Mouse (Mus musculus): Measurements from ENCODE around the gene Tmem72.
A peak's percentile ranks its signal among the peaks of the same experiment; 100 is the strongest.

Gene Tmem72

DNA sequence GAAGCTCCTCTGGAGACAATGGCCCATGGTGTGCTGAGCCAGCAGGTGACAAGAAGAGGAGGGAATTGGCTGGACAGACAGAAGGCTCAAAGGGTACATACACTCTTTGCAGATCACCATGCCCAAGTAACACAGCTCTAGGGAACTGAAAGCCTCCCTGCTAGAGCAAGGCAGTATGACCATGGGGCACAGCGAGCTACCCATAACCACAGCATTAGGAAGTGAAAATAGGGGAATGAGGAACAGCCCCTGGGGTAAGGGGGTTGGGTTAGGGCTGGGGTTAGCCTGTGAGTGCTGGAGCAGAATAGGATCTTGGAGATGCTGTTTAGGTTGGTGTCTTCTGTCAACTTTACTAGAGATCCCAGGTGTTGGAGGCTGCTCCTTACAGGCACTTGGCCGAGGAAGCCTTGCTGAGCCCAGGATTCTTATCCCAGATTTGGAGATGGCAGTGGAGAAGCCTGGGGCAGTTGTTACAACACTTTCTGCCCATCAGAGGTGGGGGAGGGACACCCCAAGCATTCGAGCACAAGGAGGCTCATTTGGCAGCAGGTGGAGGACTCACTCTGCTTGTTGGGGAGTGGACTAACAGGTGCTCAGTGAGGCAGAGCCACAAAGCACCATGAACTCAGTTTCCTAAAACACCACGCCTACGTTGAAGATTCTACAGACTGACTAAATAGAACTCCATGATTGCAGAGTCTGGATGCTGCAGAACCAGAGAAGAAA is 37.0 kb downstream of the Tmem72 start:
- no peak for DNase-seq (ENCODE audit: low read depth, low spot score)

DNA sequence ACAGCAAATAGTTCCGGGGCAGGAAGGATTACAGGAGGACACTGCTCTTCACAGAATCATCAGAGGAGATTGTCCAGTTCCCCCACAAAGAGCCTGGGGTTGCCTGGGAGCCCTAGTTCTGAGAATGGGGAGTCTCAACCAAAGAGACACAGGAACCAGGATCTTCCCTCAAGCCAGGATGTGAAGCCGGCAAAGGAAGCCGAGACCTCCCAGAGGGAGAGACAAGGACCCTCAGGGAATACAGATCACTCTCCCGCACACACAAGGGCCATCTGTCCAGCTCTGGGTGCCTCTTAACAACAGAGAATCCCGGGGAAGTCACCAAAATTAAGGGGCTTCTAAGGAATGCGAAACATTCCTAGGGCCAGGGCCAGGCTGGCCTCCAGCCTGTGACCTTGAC is 39.4 kb downstream of the Tmem72 start:
- no peak for DNase-seq (ENCODE audit: low read depth, low spot score)

DNA sequence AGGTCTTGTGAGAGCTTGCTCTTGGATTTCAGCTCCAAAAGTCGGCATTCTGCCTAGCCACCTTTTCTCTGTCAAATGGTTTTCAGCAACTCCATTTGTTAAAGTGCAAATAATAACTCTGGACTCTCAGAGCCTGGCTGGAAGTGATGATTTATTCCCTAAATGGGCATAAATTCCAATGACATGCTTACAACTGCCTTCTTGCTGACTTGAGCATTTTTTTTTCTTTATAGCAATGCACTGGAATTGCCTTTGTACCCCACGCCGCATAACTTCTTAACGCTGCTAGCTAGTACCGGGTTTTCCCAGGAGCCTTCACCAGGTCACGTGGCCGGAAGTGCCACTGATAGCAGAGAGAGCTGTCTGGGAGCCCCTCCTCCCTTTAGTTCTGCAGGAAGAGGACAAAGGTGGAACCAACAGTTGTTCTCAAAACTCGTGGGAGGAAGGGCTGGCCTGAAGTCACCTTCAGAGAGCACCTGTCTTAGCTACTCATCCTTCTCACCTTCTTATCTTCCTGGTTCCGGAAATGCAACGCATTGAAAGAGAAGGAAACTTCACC is 40.3 kb downstream of the Tmem72 start:
- no peak for DNase-seq (ENCODE audit: low read depth, low spot score)

DNA sequence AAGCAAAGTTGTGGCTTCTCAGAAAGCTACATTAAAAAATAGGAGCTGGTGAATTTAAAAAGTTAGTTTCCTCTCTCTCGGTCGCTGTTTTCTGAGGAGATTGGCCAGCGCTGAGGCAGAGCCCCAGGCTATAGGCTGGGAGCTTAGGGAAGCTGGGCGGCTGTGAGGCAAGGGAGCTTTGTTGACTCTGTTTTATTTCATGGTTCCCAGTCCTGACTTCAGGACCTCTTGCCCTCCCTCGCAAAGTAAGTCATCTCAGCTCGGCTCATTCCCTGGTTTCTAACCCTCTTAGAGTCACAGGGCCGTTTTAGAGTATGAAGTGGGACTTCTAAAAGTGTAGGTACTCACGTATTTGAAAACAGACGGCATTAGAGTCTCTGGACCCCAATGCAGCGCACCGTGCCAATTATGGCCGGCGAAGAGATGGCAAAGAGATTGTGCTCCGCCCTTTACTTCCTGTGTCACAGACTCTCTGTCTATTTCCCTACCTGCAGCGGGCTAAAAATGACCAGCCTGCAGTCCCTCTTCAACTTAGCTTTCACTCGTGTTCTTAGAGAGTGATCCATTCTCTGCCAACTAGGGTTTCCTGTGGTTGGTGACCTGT is 42.3 kb downstream of the Tmem72 start:
- no peak for DNase-seq (ENCODE audit: low read depth, low spot score)

DNA sequence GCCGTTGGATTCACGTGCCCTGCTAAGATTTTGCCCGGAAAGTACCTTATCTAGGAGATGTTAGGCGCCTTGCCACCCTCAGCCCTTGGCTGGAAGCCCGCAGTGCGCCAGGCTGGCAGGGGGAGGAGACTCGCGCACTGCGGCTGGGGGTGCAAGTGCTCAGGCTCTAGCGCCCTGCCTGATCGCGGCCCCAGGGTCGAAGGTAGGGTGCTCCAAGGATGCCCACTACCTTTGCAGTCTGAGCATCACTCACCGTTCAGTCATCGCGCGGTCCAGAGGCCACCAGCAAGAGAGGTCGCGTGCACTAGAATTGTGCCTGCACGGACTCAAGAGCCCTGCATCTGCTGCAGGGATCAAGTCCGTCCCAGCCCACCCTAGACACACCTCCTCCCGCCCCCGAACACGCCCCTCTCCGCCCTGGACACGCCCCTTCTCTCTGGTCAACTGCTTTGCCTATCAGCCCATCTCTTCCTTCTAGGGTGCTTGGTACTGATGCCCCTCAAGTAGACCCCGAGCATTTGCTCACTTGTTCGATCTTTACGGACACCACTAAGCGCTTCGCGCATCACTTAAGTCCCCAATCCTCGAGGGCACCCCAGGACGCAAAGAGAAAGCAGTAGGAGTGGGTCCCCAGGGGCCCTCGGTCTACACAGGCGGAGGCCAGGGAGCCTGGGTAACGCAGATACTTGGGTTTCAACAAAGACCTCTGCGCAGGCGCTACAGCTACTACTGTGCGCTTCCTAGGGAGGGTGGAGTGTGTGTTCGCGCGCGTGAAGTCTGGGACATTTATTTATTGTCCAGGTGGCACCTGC is 43.0 kb downstream of the Tmem72 start, which contains the start of gene Rassf4:
TSS of gene Rassf4 (minus strand) at position 482 of the 812 bp plus-strand sequence.
- peak; percentile 76 for DNase-seq (ENCODE audit: low read depth, low spot score)

DNA sequence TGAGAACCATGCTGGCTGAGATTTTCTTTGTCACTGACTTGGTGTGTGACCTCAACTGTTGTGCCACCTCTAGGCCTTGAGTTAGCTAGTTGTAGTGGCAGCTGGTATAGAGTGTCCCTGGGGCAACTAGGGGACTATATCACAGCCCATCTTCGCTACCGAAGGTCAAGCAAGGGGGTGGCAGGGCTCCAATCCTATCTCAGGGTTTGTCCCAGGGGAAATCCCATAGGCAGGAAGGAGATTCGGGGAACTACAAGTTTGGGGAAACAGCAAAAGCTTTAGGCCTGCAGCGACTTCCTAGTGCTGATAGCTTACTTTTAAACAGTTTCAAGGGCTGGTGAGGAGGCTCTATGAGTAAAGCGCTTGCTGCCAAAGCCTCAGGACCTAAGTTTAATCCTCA is 44.4 kb downstream of the Tmem72 start:
- DNase-seq (ENCODE audit: low read depth, low spot score): no peak

DNA sequence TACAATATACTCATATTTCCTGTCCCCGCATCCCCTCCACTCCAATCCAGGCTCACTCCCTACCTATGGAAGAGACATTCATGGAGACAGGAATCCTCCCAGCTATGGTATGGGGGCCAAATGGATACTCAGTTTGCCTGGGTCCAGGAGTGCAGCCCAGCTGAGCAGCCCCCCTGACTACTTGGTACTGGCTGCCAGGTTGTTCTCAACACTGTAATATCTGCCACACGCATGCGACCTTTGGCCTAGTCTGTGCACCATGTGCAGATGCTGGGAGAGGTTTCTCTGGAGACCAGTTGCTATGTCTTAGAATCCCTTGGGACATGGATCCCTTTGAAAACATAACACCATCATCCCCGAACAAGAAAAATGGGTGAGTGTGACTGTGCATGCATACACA is 44.9 kb downstream of the Tmem72 start:
- no peak for DNase-seq (ENCODE audit: low read depth, low spot score)

DNA sequence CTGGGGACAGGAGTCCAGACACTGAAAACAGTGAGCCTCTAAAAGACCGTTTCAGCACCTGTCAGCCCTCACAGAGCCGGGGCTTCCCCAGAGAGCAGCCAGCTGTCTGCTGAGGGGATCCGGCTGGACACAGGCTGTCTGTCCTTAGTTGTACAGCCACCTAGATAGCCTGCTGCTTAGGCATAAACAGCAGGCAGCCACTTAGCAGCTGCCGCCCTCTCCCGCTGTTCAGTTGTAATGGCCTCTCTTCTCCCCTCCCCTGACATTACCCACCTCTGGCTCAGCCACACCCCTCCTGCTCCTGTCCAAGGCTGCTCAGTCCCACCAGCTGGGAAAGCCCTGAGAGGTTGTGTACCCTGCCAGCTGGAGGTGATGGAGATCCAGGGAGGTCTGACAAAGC is 45.7 kb downstream of the Tmem72 start:
- DNase-seq (ENCODE audit: low read depth, low spot score): peak; percentile 33

DNA sequence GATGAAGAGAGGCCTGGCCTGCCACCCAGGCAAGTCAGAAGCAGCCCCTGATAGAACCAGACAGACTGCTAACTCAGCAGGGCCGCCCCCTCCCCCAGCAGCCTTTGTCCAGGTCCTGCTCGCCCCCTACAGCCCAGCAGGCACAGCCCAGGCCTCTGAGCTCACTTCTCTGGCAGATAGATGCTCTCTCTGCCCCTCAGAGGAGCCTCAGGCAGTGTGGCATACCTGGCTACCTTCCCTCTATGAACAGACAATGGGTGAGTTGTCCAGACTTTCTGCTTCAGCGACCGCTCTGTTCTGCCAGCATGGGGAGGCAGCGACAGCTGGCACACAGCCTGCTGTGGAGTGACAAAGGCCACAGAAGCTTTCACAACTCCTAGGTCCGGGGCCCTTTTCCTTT is 46.6 kb downstream of the Tmem72 start:
- no peak for DNase-seq (ENCODE audit: low read depth, low spot score)

DNA sequence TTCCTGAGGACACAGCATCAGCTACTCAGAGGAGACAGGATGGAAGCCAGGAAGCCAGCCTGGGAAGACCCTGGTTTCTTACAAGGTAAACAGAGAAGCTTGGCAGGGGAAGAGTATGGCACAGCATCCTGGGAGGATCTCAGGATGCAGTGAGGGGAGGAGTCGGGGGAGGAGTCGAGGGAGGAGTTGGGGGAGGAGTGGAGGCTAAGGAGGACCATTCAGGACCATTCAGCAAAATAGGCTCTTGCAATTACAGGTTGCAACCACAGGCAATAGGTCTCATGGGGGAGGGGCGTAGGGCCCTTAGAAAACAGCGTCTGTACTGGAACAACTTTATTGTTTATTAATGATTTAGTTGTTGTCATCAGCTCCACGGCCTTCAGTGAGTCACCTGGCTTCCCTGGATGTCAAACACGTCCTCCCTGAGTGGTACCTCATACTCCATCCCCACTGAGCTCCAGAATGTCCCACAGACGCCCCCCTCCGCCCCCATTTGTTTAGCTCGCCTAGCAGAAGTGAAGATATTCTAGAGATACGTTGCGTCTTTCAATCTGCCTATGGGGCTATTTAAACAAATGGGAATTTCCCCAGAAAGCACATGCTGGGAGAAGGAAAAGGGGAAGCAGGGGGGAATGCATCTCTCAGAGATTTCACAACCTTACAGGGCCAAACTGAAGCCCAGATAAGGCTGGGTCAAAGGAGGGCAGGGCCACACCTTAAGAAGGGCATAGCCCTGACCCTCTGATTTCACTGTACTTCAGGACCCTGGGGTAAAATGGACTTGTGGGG is 47.8 kb downstream of the Tmem72 start:
- DNase-seq (ENCODE audit: low read depth, low spot score): peak; percentile 33

DNA sequence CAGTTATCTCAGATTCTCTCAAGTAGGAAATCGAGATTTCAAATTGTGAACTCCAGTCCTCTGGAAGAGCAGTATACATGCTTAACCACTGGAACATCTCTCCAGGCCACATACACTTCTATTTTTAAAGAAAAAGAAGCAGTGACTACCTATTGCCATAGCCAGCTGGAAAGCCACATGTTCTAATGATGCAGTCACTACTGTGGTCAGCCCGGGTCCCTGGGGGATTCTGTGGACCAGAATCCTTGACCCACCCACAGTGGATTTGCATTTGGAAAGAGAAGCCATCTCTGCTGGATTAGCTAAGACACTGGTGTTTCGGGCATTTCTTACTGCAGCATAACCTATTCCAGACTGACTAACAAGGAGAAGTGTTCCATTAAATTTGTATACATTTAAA is 49.3 kb downstream of the Tmem72 start:
- DNase-seq (ENCODE audit: low read depth, low spot score): no peak

DNA sequence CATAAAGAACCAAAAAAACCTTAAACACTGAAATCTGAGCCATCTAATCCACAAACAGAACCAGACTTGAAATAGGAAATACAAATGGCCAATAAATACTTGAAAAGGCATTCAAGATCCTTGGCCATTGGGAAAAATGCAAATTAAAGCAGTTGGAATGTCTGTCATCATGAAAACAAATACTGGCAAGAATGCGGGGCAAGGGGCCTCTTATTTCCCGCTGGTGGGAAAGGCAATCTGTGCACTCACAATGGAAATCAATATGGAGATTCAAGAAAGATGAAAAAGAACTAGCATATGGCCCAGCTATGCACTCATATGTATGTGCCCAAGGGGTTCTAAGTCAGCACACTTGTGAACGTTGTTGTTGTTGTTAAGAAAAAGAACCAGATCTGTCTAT is 49.8 kb downstream of the Tmem72 start:
- DNase-seq (ENCODE audit: low read depth, low spot score): no peak

DNA sequence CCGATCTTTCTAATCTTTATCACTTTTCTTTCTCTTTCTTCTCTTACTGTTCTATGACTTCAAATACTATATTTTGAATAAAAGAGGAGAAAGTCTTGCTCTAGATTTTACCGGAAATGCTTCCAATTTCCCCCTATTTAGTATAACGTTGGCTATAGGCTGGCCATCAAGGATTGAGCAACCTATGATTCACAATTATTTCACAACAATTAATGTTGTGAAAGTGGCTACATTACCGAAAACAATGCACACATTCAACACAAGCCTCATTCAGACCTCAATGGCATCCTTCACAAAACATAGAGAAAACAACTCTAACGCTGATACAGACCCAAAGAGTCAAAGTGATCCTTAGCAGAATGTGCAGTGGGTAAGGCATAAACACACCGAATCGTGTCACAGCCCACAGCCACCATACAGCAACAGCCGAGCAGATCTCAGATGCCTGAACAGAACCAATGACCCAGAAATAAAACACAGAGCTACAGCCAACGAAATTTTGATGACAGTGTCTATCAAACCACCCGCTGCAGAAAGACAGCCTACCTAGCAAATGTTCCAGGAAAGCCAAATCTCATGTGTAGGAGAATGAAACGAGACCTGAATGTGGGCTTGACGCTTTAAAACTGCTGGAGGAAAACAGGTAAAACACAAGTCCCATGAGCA is 50.5 kb downstream of the Tmem72 start:
- DNase-seq (ENCODE audit: low read depth, low spot score): no peak

DNA sequence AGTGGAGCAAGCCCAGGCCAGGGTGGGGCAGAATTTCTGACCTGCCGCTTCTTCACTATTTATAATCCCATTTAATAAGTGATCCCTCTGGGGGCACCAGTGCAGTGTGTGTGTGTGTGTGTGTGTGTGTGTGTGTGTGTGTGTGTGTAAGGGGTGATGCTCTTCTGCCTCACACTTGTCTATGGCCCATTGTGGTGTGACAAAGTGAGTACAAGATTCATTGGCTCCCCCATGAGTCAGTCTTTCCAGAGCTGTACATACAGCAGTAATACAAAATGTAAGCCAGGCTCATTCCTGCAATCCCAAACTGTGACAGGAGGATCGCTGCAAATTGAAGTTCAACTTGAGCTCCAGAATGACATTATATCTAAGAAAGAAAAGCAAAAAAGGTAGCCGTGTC is 51.9 kb downstream of the Tmem72 start:
- DNase-seq (ENCODE audit: low read depth, low spot score): no peak

DNA sequence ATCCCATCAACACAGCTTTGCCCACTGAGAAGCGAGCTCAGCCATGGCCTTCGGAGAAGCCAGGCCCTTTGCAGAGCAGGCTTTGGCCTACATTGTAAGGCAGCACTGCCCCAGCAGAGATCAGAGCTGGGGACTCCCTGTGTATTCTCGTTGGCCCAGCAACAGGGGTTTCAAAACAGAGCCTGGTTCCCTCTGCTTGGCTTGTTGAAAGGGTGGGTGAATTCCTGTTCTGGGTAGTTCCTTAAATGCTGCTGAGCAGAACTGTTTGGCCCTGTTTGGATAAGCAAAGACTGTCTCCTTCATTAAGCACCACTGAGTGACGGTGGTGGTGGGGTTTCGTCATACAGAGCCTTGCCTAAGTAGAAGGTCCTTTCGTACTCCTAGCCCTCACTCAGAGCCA is 52.7 kb downstream of the Tmem72 start:
- DNase-seq (ENCODE audit: low read depth, low spot score): no peak

DNA sequence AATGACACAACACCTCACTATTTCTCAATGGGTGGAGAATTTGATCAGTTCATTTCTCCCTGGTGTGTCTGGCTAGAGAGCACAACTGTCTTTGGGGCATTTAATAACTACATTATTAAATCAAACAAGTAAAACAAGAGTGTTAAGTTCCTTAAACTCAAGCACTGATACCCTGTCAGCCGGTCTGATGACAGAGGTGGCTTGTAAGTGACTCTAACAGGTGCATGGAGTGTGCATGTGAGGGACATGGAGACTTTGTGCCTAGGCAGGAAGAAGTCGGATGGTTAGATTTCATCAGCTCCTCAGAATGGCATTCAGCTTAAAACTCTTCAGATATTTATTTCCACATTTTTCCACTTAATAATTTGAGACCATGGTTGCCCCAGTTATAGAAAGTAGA is 53.3 kb downstream of the Tmem72 start:
- no peak for DNase-seq (ENCODE audit: low read depth, low spot score)

DNA sequence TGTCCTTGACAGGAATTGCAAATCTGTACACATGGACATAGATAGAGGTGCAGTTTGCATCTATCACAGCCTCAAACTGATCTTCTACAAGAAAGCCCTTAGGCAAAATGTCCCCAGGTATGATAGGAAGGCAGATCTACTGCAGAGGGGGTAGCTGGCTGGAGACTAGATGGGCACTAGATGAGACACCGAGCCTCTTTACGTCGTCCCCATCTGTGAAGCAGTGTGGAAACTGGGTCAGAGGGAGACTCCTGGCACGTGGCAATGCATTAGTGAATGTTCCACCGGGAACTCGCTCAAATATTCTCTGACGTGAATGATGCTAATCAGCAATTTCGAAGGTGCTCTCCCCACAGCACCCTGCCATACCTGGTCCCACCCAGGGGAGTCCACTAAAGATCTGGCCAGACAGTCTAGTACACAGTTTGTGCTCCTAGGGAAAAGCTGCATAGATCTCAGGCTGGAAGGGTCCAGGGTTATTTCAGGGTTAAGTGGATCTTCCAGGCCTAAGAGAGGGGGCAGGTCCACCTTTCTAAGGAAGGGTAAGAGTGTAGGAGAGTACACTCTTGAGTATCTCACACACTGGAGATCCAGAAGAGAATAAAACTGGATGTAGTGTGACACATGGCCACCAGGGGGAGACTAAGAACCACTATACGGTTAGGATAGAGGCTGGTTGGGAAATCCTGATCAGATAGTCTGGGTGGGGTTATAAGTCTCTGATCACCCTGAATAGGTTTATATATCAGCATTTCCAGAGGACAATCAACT is 62.8 kb downstream of the Tmem72 start:
- no peak for DNase-seq (ENCODE audit: low read depth, low spot score)

DNA sequence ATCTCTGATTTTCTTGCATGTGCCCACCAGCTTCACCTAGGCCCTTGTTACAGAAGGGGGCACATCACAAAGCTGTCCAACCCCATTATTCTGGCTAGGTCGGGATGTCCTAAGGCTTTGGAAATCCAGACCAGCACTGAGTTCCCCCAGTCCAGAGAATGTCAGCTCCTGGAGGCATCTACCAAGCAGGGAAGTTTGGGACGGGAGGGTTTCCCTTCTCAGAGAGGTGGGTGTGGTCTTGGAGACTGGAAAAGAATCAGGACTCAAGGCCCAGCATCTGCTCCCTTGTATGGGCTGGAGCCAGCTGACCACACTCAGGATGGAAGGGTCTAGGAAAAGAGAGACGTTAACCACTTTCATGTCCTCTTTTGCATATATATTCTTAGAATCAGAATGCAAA is 63.5 kb downstream of the Tmem72 start:
- DNase-seq (ENCODE audit: low read depth, low spot score): no peak

DNA sequence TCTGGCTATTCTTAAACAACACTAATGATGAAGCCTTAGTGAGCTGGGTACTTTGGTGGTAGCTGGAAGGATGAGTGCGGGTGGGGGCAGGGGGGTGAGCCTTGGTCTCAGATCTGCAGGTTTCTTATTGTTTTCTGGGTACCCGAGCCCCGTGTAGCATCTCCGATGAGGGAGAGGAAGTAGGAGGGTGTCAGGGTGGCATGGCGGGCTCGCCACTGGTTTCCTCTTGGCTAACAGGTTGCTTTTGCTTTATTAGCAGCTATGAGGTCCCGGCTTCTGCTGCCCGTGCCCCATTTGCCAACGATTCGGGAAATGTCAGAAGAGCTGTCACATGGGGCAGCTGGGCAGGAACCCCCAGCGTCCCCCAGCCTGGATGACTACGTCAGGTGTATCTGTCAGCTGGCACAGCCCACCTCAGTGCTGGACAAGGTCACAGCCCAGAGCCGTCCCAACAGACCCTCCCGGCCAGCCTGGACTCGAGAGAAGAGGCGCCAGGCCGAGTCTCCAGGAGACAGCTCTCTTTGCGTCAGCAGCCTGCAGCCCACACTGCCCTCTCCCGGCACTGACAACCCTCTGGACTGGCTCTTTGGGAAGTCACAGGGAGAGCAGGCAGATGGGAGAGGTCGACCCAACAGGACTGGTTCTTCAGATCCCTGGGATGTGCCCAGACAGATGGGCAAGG is 65.1 kb downstream of the Tmem72 start:
- no peak for DNase-seq (ENCODE audit: low read depth, low spot score)

DNA sequence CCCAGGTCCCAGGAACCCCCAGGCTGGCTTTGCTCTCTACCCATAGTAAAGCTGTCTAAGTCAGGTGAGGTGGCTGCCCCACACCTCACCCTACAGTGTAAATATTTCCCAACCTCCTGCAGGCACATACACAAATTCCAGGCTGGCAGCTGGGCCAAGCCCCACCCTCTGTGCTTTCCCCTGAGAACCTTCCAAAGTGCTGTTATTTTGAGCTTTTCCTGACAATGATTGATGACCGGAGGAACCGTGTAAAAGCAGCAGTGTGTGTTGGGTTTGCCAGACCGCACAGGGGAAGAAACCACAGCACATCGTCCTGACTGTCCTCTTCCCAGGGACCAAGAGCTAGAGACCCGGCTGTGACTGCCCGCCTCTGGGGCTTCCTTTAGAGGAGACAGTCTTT is 66.3 kb downstream of the Tmem72 start, which contains the start of gene Depp1:
TSS of gene Depp1 (plus strand) at position 204 of the 400 bp plus-strand sequence.
- no peak for DNase-seq (ENCODE audit: low read depth, low spot score)
